Mouse (Mus musculus): ENCODE measurements around the gene Agk. TPM values are rescaled to one million over a fixed set of nuclear protein-coding genes. Genes with fewer than 3 reads are reported as not detected.

The Agk gene
- polyA plus RNA-seq (2012; rRNA removed) = 1.7 and 2.8 TPM in 2 replicates

GRCm38 (mm10) chr6:40324897-40325841 is at the start of gene Agk:
Agk (plus strand) TSS chr6:40325172.

GRCm38 (mm10) chr6:40436047-40436483 is 111.1 kb downstream of the Agk start, which contains the start of gene E330009J07Rik:
E330009J07Rik (minus strand) TSS chr6:40436135.

GRCm38 (mm10) chr6:40438936-40439335 is 114.0 kb downstream of the Agk start, which contains the start of gene Wee2:
Wee2 (plus strand) TSS chr6:40439088.

Other genes with a start within 250 kb of the Agk start
- gene E330009J07Rik, start 111.0 kb downstream of the Agk start, polyA plus RNA-seq (2012; rRNA removed) = 2.8 and 4.3 TPM in 2 replicates
- not detected in 2 replicates for gene Wee2, start 113.9 kb downstream of the Agk start, polyA plus RNA-seq (2012; rRNA removed)
- 2.2 and 2.4 TPM in 2 replicates for gene Ssbp1, start 146.2 kb downstream of the Agk start, polyA plus RNA-seq (2012; rRNA removed)
- gene Tas2r137, start 166.1 kb downstream of the Agk start, polyA plus RNA-seq (2012; rRNA removed) = not detected in 2 replicates
- not detected in 2 replicates for gene Tas2r108, start 168.4 kb downstream of the Agk start, polyA plus RNA-seq (2012; rRNA removed)
- not detected in 2 replicates for gene Prss37, start 194.3 kb downstream of the Agk start, polyA plus RNA-seq (2012; rRNA removed)
- gene Olfr461, start 229.9 kb downstream of the Agk start, polyA plus RNA-seq (2012; rRNA removed) = not detected in 2 replicates
- gene Olfr460, start 244.3 kb downstream of the Agk start, polyA plus RNA-seq (2012; rRNA removed) = not detected in 2 replicates

Measured in stomach, adult 2 months (tissue).